Mouse (Mus musculus) midbrain, embryonic 16.5 days (tissue): Measurements from ENCODE around the gene Hipk1. TPM values are rescaled to one million over a fixed set of nuclear protein-coding genes. Genes with fewer than 3 reads are reported as not detected.

Source experiments
- ATAC-seq: fragments of 200-750 bp; cut with Nextera tagmentation; 2 replicates; pipeline ENCODE4 v1.8.0; 2017; ENCODE audit warnings: moderate TSS enrichment
- H3K27ac ChIP-seq: fragments of 300-500 bp; sonication (generic); 2 replicates; pipeline ENCODE4 v1.5.1; 2014; ENCODE audit warnings: mild to moderate bottlenecking, low read length, mixed read lengths
- H3K27me3 ChIP-seq: fragments of 300-500 bp; sonication (generic); 2 replicates; pipeline ENCODE4 v1.6.1; 2014; ENCODE audit warnings: low read depth, low read length, mixed read lengths; ENCODE audit not compliant: control insufficient read depth, insufficient read depth
- H3K36me3 ChIP-seq: fragments of 300-500 bp; sonication (generic); 2 replicates; pipeline ENCODE4 v1.6.1; 2014; ENCODE audit warnings: mild to moderate bottlenecking, low read length, moderate library complexity, mixed read lengths; ENCODE audit not compliant: control insufficient read depth, insufficient read depth
- H3K4me1 ChIP-seq: fragments of 300-500 bp; sonication (generic); 2 replicates; pipeline ENCODE4 v1.6.1; 2014; ENCODE audit warnings: mild to moderate bottlenecking, low read length, mixed read lengths; ENCODE audit not compliant: control insufficient read depth, insufficient read depth
- H3K4me2 ChIP-seq: fragments of 300-500 bp; sonication (generic); 2 replicates; pipeline ENCODE4 v1.6.1; 2014; ENCODE audit warnings: mild to moderate bottlenecking, low read length, mixed read lengths
- H3K4me3 ChIP-seq: fragments of 300-500 bp; sonication (generic); 2 replicates; pipeline ENCODE4 v1.5.1; 2014; ENCODE audit warnings: low read depth, mild to moderate bottlenecking, low read length, moderate library complexity, mixed read lengths
- H3K9ac ChIP-seq: fragments of 300-500 bp; sonication (generic); 2 replicates; pipeline ENCODE4 v1.6.1; 2014; ENCODE audit warnings: low read depth, low read length, mixed read lengths
- H3K9me3 ChIP-seq: fragments of 300-500 bp; sonication (generic); replicated peaks from 2 replicates; pipeline ENCODE4 v1.6.1; 2014; ENCODE audit warnings: mild to moderate bottlenecking, low read length, mixed read lengths; ENCODE audit not compliant: control insufficient read depth, poor library complexity, severe bottlenecking
- WGBS: fragments of 180-500 bp; shearing (Covaris S2); extraction: QIAGEN DNeasy Blood & Tissue Kit; methylation state at CpG from one replicate; pipeline ENCODE4 v1.1.7; 2014; 5-methylcytosine and 5-hydroxymethylcytosine counted together
- polyA plus RNA-seq: library from polyadenylated mRNA; unstranded; fragments of >200 nt; fragmentation: Nextera tagmentation; extraction: Ambion mirVana; gene quantifications from 2 replicates; pipeline ENCODE4 v1.2.1, GENCODE M21; 2015

Gene Hipk1
- polyA plus RNA-seq, 1 experiment from 2014 or later, result 11.1 TPM

GRCm38 (mm10) chr3:103771531-103772130 lies 19.7 kb downstream of the Hipk1 start:
- peaks cover 5% of the 10 kb centered on the region; the same call in 1 of the 2 replicates for H3K4me1 ChIP-seq
- H3K4me2 ChIP-seq, result no peak overlapping the region
- no peak overlapping the region for H3K4me3 ChIP-seq
- WGBS, result 66% methylated on average over 9 of the region's 9 CpGs
- no peak for ATAC-seq
- H3K9me3 ChIP-seq, result no peaks in the 10 kb centered on the region
- no peak overlapping the region for H3K9ac ChIP-seq
- no peaks in the 10 kb centered on the region for H3K27me3 ChIP-seq
- H3K27ac ChIP-seq, result no peak overlapping the region
- H3K36me3 ChIP-seq, result peaks cover 3% of the 10 kb centered on the region

- H3K36me3 ChIP-seq, result peaks cover 10% of the 10 kb centered on the region
- H3K9me3 ChIP-seq, result no peaks in the 10 kb centered on the region
- H3K27me3 ChIP-seq, result no peaks in the 10 kb centered on the region
- H3K27ac ChIP-seq, result no peak overlapping the region
- no peak for ATAC-seq
- peaks cover 4% of the 10 kb centered on the region; the same call in 1 of the 2 replicates for H3K4me1 ChIP-seq
- H3K4me3 ChIP-seq, result no peak overlapping the region
- WGBS, result 69% methylated on average over 3 of the region's 3 CpGs
- H3K9ac ChIP-seq, result no peak overlapping the region
- no peak overlapping the region for H3K4me2 ChIP-seq
These were observed 24.6 kb downstream of the Hipk1 start for GRCm38 (mm10) chr3:103766789-103767188.

- H3K27ac ChIP-seq, result no peak overlapping the region
- H3K9me3 ChIP-seq, result no peaks in the 10 kb centered on the region
- H3K4me1 ChIP-seq, result no peaks in the 10 kb centered on the region
- H3K4me2 ChIP-seq, result no peak overlapping the region
- 92% methylated on average over 5 of the region's 5 CpGs for WGBS
- no peak overlapping the region for H3K4me3 ChIP-seq
- no peak overlapping the region for H3K9ac ChIP-seq
- ATAC-seq, result no peak
- H3K27me3 ChIP-seq, result no peaks in the 10 kb centered on the region
- peaks cover 22% of the 10 kb centered on the region for H3K36me3 ChIP-seq
These were observed 31.9 kb downstream of the Hipk1 start for GRCm38 (mm10) chr3:103759261-103759970.

- Histone ChIP-seq H3K4me2 (no peak overlapping the region), H3K27me3 (no peaks in the 10 kb centered on the region), H3K27ac (no peak overlapping the region), H3K9ac (no peak overlapping the region), H3K4me3 (no peak overlapping the region), H3K4me1 (no peaks in the 10 kb centered on the region), H3K36me3 (peaks cover 24% of the 10 kb centered on the region), H3K9me3 (no peaks in the 10 kb centered on the region)
- 84% methylated on average over 7 of the region's 7 CpGs for WGBS
- no peak for ATAC-seq
These were observed 32.9 kb downstream of the Hipk1 start for GRCm38 (mm10) chr3:103758456-103758855.

GRCm38 (mm10) chr3:103756920-103757319 lies 34.4 kb downstream of the Hipk1 start:
- Histone ChIP-seq H3K36me3 (peaks cover 25% of the 10 kb centered on the region), H3K9me3 (no peaks in the 10 kb centered on the region), H3K4me1 (no peaks in the 10 kb centered on the region), H3K27me3 (no peaks in the 10 kb centered on the region), H3K27ac (no peak overlapping the region), H3K4me3 (no peak overlapping the region), H3K4me2 (no peak overlapping the region), H3K9ac (no peak overlapping the region)
- 95% methylated on average over 2 of the region's 2 CpGs for WGBS
- no peak for ATAC-seq

- Histone ChIP-seq H3K27ac (no peak overlapping the region), H3K36me3 (peaks cover 29% of the 10 kb centered on the region), H3K4me2 (no peak overlapping the region), H3K9me3 (no peaks in the 10 kb centered on the region), H3K9ac (no peak overlapping the region), H3K27me3 (no peaks in the 10 kb centered on the region), H3K4me1 (no peaks in the 10 kb centered on the region), H3K4me3 (no peak overlapping the region)
- WGBS, result 83% methylated on average over 3 of the region's 3 CpGs
- no peak for ATAC-seq
These were observed 36.0 kb downstream of the Hipk1 start for GRCm38 (mm10) chr3:103755351-103755750.

GRCm38 (mm10) chr3:103751558-103751957 lies 39.8 kb downstream of the Hipk1 start:
- Histone ChIP-seq H3K4me2 (no peak overlapping the region), H3K27ac (no peak overlapping the region), H3K4me3 (no peak overlapping the region), H3K9ac (no peak overlapping the region), H3K27me3 (no peaks in the 10 kb centered on the region), H3K36me3 (peaks cover 34% of the 10 kb centered on the region), H3K4me1 (no peaks in the 10 kb centered on the region), H3K9me3 (no peaks in the 10 kb centered on the region)
- ATAC-seq, result no peak
- WGBS, result 92% methylated on average over 2 of the region's 2 CpGs

- H3K9me3 ChIP-seq, result no peaks in the 10 kb centered on the region
- H3K9ac ChIP-seq, result no peak overlapping the region
- no peak overlapping the region for H3K27ac ChIP-seq
- H3K36me3 ChIP-seq, result peaks cover 45% of the 10 kb centered on the region
- 90% methylated on average over 5 of the region's 5 CpGs for WGBS
- ATAC-seq, result no peak
- no peak overlapping the region for H3K4me3 ChIP-seq
- no peaks in the 10 kb centered on the region for H3K27me3 ChIP-seq
- H3K4me1 ChIP-seq, result no peaks in the 10 kb centered on the region
- H3K4me2 ChIP-seq, result no peak overlapping the region
These were observed 44.7 kb downstream of the Hipk1 start for GRCm38 (mm10) chr3:103746711-103747110.

- Histone ChIP-seq H3K27ac (no peak overlapping the region), H3K4me1 (no peaks in the 10 kb centered on the region), H3K36me3 (peaks cover 36% of the 10 kb centered on the region), H3K4me2 (no peak overlapping the region), H3K9ac (no peak overlapping the region), H3K4me3 (no peak overlapping the region), H3K9me3 (no peaks in the 10 kb centered on the region), H3K27me3 (no peaks in the 10 kb centered on the region)
- 93% methylated on average over 14 of the region's 14 CpGs for WGBS
- ATAC-seq, result no peak
These were observed 46.2 kb downstream of the Hipk1 start for GRCm38 (mm10) chr3:103745001-103745770.
